Mouse (Mus musculus) urinary bladder, postnatal 4 days (tissue): ENCODE measurements around the gene Hapln1.

Source experiments
- DNase-seq, 2 experiments: peaks; one replicate each; pipeline ENCODE4 v3.0.0; 2021 to 2022; ENCODE audit warnings: low spot score in 2 of 2

The Hapln1 gene

DNA sequence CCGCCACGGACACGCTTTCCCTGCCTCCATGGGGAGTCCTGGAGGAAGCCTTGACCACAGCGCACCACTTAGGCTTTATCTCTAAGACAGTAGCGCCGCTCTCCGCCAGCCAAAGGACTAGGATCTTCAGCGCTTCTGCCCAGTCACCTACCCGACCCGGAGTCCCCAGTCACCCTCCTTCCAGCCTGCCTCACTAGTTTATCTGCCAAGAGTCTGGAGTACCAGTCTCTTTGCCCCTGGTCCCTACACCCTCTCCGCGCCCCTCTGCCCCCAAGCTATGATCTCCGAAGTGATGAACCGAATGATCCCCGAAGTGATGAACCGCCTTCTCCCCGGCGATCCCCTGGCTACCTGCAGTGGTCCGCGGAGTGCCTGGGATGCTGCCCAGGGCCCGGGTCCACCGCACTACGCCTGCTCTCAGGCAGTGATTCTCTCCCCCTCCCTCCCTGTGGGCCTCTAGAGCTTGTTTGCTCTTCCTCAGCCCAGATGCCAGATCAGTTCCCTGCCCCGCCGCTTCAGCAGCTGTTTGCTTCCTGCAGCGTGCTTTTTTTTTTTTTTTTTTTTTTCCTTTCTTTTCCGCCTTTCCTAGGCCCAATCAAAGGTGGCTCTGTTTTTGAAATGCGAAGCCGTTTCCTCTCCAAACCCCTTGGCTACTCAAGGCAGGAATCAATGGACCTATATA lies at the start of gene Hapln1:
Gene Hapln1 (plus strand): TSS at position 592 of the 682 bp plus-strand sequence.
- peak in 1 of 2 experiments; percentile 61 for DNase-seq

DNA sequence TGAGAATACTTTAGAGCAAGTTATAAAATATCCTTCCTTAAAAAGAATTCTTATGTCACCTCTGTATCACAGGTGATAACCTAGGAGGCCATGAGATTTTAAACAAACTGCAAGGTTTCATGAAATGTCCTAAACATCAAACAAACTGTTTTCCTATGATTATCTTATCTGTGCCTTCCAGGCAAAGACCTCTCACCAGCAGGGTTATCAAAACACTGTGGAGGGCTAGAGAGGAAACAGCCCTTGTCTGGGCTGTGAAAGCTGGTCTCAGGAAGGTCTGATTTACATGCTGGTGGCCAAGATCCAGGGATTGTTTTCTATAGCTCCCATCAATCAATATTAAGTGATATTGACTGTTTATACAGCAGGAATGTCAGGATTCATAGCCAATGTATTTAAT lies 46.4 kb upstream of the Hapln1 start:
- no peak for DNase-seq

GRCm38 (mm10) chr13:89493678-89494077 lies 45.9 kb upstream of the Hapln1 start:
- DNase-seq = no peak

- no peak for DNase-seq
Observed at GRCm38 (mm10) chr13:89496569-89496968, 43.0 kb upstream of the Hapln1 start.

GRCm38 (mm10) chr13:89499419-89499818 lies 40.2 kb upstream of the Hapln1 start:
- DNase-seq = no peak

DNA sequence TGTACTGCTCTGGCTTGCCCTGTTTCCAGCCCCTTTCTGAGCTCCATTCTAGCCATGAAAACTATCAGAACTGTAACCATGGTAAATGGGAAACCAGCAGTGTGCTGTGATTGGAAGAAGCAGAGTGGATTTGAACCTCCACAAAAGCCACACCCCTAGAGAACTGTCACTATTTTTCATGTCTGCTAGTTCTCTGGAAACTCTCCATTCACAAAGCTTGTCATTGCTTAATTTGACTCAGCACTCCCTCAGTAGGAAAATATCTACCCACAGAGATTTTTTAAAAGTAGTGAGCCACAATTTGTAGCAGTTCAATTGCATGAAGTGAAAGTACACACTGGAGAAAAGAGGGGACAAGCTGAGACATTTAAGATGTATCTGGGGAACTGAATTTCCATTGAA lies 18.1 kb upstream of the Hapln1 start:
- no peak for DNase-seq

GRCm38 (mm10) chr13:89528716-89529115 lies 10.9 kb upstream of the Hapln1 start:
- no peak for DNase-seq

DNA sequence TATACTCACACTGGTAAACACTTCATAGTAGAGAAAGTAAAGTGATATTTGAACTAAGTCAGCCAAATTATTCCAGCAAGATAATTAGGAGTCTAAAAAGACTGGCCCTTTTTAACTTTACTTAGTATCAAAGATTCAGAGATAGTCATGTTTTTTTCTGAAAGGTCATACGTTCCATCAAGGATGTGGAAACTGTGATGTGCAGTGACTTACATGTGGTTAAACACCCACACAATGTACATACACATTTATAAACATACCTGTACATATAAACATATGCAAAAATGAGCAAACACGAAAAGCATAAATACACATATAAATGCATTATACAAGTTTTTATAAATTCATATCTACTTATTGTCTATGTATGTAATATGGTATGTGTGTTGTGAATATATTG lies 9.2 kb upstream of the Hapln1 start:
- no peak for DNase-seq

DNA sequence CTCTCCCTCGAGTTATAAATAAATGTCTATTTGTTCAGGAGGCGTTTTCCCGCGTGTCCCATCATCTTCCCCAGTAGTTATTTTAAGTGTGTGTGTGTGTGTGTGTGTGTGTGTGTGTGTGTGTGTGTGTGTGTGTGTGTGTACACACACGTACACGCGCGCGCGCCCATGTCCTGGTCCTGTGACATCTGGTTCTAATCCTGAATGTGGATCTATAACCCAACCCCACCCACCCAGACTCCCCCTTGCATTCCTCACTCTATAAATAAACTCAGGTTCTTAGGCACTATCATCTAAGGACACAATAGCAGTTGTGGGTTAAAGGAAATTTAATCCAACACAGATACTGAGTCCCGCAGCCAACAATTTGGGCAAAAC lies 280 bp downstream of the Hapln1 start:
- DNase-seq = no peak

DNA sequence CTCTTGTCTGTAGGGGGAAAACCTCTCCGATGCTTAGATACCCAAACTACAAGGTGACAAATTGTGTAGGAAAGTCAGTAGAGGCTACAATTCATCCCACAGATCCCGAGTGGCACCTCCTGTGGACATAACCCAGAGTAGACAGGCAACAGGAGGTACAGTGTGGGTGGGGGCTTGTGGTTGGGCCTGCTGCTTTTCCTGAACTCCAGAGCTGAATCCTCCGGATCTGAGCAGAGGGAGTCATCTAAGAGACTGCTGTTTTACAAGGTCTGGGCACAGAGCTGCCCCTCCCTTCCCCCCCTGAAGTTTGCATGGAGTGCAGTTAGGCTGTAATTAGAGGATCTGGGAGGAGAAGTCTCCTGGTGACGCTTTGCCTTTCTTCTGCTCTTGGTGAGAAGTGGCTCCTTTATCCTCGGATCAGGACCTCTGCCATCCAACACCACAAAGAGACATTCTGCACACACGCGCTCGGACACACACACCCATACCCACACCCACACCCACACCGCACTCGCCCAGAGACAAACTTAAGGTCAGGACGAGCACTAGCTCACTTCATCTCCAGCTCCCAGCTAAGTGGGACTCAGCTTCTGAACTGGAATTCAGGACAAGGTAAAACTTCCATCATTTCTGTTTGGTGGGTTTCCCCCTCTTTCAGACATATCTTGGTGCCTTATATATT lies 846 bp downstream of the Hapln1 start:
- DNase-seq = no peak

- no peak for DNase-seq
Observed at GRCm38 (mm10) chr13:89543003-89543402, 3.4 kb downstream of the Hapln1 start.

- peak in 1 of 2 experiments; percentile 74 for DNase-seq
Observed at GRCm38 (mm10) chr13:89548203-89548740, 8.7 kb downstream of the Hapln1 start.

GRCm38 (mm10) chr13:89549507-89549906 lies 9.9 kb downstream of the Hapln1 start:
- DNase-seq = no peak

DNA sequence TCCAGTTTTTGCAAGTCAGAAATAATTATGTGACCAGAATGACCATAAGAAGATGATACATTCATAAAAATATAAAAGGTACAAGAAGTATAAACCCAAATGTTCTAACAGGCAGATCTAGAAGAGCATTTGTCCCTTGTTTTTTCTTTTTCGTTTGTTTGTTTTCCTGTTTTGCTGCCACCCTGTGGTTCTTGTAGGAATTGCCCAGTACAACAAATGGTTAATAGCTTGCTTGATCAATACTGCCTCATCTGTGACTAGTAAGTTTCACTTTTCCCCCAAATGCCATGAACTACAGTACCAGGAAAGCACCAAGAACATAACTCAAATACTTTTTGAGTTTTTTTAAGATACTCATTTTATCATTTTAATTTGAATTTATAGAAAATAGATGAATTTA lies 11.9 kb downstream of the Hapln1 start:
- no peak for DNase-seq

DNA sequence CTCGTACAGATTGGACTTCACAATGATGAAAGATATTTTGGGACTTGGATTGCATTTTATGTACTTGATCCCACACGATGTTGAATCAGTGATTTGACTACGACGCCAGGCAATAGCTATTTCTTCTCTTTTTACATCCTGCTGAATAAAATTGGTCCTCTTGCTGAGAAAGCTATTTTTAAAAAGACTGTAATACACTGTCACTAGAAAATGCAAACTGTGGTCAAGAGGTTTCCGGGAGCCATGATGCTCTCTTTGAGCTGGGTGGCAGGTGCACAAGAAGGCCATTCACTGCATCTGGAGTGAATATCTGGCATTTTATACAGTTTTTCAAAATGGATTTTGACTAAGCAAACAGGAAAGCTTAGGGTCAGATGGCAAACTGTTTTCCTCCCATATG lies 24.9 kb downstream of the Hapln1 start:
- DNase-seq = no peak

- DNase-seq = no peak
Observed at GRCm38 (mm10) chr13:89566300-89566699, 26.7 kb downstream of the Hapln1 start.

DNA sequence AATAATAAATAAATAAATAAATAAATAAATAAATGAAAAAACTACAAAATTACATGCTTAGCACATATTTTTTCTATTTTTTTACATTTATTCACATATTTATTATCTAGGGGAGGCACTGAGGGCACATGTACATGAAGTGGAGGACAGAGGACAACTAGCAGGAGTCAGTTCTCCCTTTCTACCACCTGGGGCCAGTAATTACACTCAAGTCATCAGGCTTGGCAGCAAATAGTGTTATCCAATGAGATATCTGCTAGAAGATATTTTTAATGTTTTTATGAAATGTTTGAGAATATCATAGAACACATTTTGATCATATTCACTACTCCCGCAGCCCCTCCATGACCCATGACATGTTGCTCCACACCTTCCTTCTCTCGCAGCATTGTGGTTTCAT lies 39.5 kb downstream of the Hapln1 start:
- DNase-seq = no peak

DNA sequence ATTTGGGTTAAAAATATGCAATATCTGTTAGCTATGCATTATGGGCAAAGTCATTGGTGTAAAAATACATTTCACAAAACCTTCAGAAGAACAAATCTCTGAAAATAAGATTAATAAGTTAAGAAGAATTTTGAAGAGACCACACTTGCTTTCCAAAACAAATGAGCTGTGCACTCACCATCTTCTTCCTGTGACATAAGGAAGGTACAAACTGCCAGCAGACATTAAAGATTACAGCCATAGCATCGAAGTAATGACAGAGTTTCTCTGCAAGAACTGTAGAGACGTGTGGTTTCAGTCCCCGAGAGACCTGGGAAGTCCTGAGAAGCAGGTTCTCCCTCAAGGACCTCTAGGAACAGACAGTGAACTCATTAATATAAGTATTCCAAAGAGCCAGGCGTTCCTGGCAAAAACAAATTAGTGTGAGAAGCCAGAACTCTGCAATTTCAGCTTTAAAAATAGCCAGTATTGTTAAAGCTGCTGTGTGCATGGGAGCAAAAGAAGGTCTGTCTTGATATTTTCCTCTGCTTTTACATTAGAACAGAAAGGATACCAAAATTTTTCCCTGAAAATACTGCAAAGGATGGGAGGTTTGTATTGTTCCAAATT lies 43.6 kb downstream of the Hapln1 start:
- DNase-seq = no peak

DNA sequence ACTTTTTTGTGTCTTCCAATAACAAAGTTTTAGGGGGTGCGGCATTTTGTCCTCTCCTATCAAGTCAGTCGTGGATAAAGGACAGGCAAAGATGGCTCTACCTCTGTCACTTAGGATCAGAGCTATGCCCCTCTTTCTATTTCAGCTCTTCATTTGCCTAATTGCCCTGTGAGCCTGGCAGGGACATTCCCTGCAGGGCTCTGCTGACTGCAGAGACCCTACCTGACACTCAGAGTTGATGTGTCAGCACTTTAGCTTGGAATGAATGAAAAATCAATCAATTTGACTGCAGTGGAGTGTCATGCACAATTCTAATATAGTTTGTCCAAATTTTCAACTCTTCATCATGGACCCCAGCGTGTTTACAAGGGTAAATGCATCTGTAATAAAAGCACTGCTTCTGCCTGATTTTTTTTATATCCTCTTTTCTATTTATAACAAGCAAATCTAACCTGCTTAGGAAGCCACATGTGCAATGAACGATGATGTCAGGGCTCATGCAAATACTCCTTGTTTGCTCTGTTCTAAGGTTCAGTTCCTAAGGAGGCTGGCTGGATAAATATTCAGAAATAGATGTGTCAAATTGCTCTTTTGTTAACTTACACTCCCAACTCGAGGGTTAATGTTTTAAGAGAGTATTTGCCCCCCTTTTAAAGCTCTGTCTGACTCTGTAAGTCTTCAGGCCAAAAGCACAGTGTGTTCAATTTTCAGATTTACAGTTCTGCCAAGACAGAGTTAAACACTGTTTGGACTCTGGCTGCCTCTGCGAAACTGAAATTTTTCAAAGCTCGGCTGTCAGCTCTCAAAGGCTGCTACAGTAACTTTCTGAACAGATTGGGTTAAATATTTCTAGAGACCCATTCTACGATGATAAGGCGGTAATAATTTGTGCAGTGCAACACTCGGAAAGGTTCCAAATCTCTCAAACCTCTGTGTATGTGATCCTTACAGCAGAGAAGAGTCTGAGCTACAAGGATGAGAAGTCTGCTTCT lies 44.4 kb downstream of the Hapln1 start:
- DNase-seq = no peak

DNA sequence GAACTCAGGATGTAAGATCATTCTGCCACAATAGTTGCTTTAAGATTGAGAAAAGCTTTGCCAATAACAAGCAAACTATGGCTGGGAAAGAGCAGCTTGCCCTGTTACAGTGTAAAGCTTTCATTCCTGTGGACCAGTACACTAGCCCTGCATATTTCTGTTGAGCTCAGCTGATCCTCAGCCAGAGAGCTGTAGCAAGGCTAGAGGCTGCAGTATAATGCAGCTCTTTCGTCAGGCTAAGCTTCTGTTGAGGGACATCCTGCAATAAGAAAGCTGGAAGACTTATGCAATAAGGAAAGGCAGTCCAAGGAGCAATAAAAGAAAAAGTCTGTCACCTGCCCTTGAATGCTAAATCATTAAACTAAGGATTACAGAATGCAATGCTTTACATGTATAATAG lies 45.5 kb downstream of the Hapln1 start:
- no peak for DNase-seq

GRCm38 (mm10) chr13:89595105-89595504 lies 55.5 kb downstream of the Hapln1 start:
- DNase-seq = no peak

DNA sequence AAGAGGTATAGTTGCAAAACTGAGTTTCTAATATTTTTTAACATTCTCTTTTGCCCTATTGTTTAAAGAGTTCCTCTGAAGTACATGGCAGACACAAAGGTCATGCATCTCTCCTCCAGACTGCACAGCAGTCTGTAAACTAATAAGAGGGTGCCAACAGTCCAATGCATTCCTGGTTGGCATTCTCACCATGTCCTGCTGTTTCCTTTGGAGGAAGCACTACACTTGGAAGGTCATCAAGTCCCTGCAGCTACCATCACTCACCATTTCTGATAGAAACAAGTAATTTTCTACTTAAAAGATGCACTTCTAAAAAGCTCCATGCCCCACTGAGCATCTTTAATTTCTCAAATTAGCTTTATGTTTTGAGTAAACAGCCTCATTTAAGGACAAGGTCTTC lies 57.8 kb downstream of the Hapln1 start:
- DNase-seq = no peak
